Mouse (Mus musculus): ENCODE data around the gene E330009J07Rik. TPM values are rescaled to one million over a fixed set of nuclear protein-coding genes. Genes with fewer than 3 reads are reported as not detected.
A peak's percentile ranks its signal among the peaks of the same experiment; 100 is the strongest.

E330009J07Rik gene
- 1 to 10 TPM in 1 of 4 experiments, under 1 TPM in 3; 0.60 to 1.1 (median 0.86) TPM for total RNA-seq (2022)

- DNase-seq (ENCODE audit: low spot score in 2 of 2): peak; percentile 29 to 52
These were observed at the start of gene E330009J07Rik for GRCm38 (mm10) chr6:40436047-40436483. Gene E330009J07Rik (minus strand): TSS chr6:40436135.

- DNase-seq (ENCODE audit: low spot score in 2 of 2): no peak
These were observed 46.4 kb upstream of the E330009J07Rik start for GRCm38 (mm10) chr6:40482318-40482717.

- DNase-seq (ENCODE audit: low spot score in 2 of 2): no peak
These were observed 43.8 kb upstream of the E330009J07Rik start for GRCm38 (mm10) chr6:40479705-40480104.

GRCm38 (mm10) chr6:40476132-40476531 lies 40.2 kb upstream of the E330009J07Rik start:
- DNase-seq (ENCODE audit: low spot score in 2 of 2): no peak

- DNase-seq (ENCODE audit: low spot score in 2 of 2): no peak
These were observed 35.7 kb upstream of the E330009J07Rik start for GRCm38 (mm10) chr6:40471720-40472010.

GRCm38 (mm10) chr6:40470916-40471719 lies 35.2 kb upstream of the E330009J07Rik start, which contains the start of gene Ssbp1:
Gene Ssbp1 (plus strand): TSS chr6:40471352.
- DNase-seq (ENCODE audit: low spot score in 2 of 2): peak; percentile 77 to 86

- DNase-seq (ENCODE audit: low spot score in 2 of 2): no peak
These were observed 29.8 kb upstream of the E330009J07Rik start for GRCm38 (mm10) chr6:40465710-40466109.

- DNase-seq (ENCODE audit: low spot score in 2 of 2): no peak
These were observed 18.6 kb upstream of the E330009J07Rik start for GRCm38 (mm10) chr6:40454436-40455041.

- no peak for DNase-seq (ENCODE audit: low spot score in 2 of 2)
These were observed 12.7 kb upstream of the E330009J07Rik start for GRCm38 (mm10) chr6:40448626-40449025.

GRCm38 (mm10) chr6:40443281-40443928 lies 7.5 kb upstream of the E330009J07Rik start:
- no peak for DNase-seq (ENCODE audit: low spot score in 2 of 2)

GRCm38 (mm10) chr6:40441755-40442154 lies 5.8 kb upstream of the E330009J07Rik start:
- DNase-seq (ENCODE audit: low spot score in 2 of 2): no peak

GRCm38 (mm10) chr6:40441276-40441675 lies 5.3 kb upstream of the E330009J07Rik start:
- no peak for DNase-seq (ENCODE audit: low spot score in 2 of 2)

GRCm38 (mm10) chr6:40439731-40440130 lies 3.8 kb upstream of the E330009J07Rik start:
- no peak for DNase-seq (ENCODE audit: low spot score in 2 of 2)

GRCm38 (mm10) chr6:40438936-40439335 lies 3.0 kb upstream of the E330009J07Rik start, which contains the start of gene Wee2:
Gene Wee2 (plus strand): TSS chr6:40439088.
- DNase-seq (ENCODE audit: low spot score in 2 of 2): no peak

GRCm38 (mm10) chr6:40435151-40436046 lies 536 bp downstream of the E330009J07Rik start:
- DNase-seq (ENCODE audit: low spot score in 2 of 2): no peak

GRCm38 (mm10) chr6:40434697-40435096 lies 1.2 kb downstream of the E330009J07Rik start:
- no peak for DNase-seq (ENCODE audit: low spot score in 2 of 2)

- no peak for DNase-seq (ENCODE audit: low spot score in 2 of 2)
These were observed 3.3 kb downstream of the E330009J07Rik start for GRCm38 (mm10) chr6:40432346-40433275.

- no peak for DNase-seq (ENCODE audit: low spot score in 2 of 2)
These were observed 4.1 kb downstream of the E330009J07Rik start for GRCm38 (mm10) chr6:40431812-40432211.

GRCm38 (mm10) chr6:40431356-40431755 lies 4.6 kb downstream of the E330009J07Rik start:
- no peak for DNase-seq (ENCODE audit: low spot score in 2 of 2)

- DNase-seq (ENCODE audit: low spot score in 2 of 2): no peak
These were observed 5.1 kb downstream of the E330009J07Rik start for GRCm38 (mm10) chr6:40430878-40431277.
